Mouse (Mus musculus) heart, adult 2 months (tissue): Measurements from ENCODE around the gene Jak1. TPM values are rescaled to one million over a fixed set of nuclear protein-coding genes. Genes with fewer than 3 reads are reported as not detected.
A peak's percentile ranks its signal among the peaks of the same experiment; 100 is the strongest.

Experiments used
- DNase-seq, 2 experiments: peaks; one replicate each; pipeline ENCODE4 v3.0.0; 2021
- H3K27ac ChIP-seq: fragments of 200-600 bp; 2 replicates; pipeline ENCODE4 v1.8.1; 2022
- H3K27me3 ChIP-seq: fragments of 200-500 bp; 2 replicates; pipeline ENCODE4 v1.6.1; 2012; ENCODE audit warnings: mild to moderate bottlenecking, low read length, inconsistent platforms, mixed read lengths; ENCODE audit not compliant: control insufficient read depth, insufficient read depth
- H3K36me3 ChIP-seq: fragments of 200-500 bp; 2 replicates; pipeline ENCODE4 v1.6.1; 2012; ENCODE audit warnings: low read length, inconsistent platforms; ENCODE audit not compliant: control insufficient read depth, insufficient read depth
- H3K4me1 ChIP-seq: fragments of 200-500 bp; 2 replicates; pipeline ENCODE4 v1.6.1; 2011; ENCODE audit warnings: low read length; ENCODE audit not compliant: control insufficient read depth, insufficient read depth
- H3K4me3 ChIP-seq: fragments of 200-600 bp; 2 replicates; pipeline ENCODE4 v1.8.1; 2022
- H3K79me2 ChIP-seq: fragments of 200-500 bp; replicated peaks from 2 replicates; pipeline ENCODE4 v1.6.1; 2012; ENCODE audit warnings: mild to moderate bottlenecking, inconsistent platforms, low read length, moderate library complexity, mixed read lengths; ENCODE audit not compliant: control insufficient read depth, insufficient read depth
- H3K9ac ChIP-seq: fragments of 200-500 bp; 2 replicates; pipeline ENCODE4 v1.6.1; 2012; ENCODE audit warnings: low read depth, mild to moderate bottlenecking, control low read depth, inconsistent platforms, low read length, mixed read lengths
- CTCF ChIP-seq: fragments of 200-600 bp; IDR thresholded peaks from 2 replicates; pipeline ENCODE4 v1.8.1; 2022; ENCODE audit warnings: antibody characterized with exemption, mild to moderate bottlenecking, moderate library complexity
- EP300 ChIP-seq: fragments of 200-500 bp; IDR thresholded peaks from 2 replicates; pipeline ENCODE4 v1.6.1; 2011; ENCODE audit warnings: low read depth, low read length, control low read depth; ENCODE audit not compliant: insufficient read depth
- POLR2A ChIP-seq: fragments of 200-500 bp; IDR thresholded peaks from 2 replicates; pipeline ENCODE4 v1.6.1; 2011; ENCODE audit warnings: mild to moderate bottlenecking, low read depth, low read length, control low read depth; ENCODE audit not compliant: insufficient read depth
- WGBS: fragments of 180-500 bp; shearing (Covaris S2); methylation state at CpG from one replicate; pipeline ENCODE4 v1.1.7; 2018; 5-methylcytosine and 5-hydroxymethylcytosine counted together
- intact Hi-C: fragments of 180-260 bp; cut with DNase I; formaldehyde crosslinking; loops from one replicate; pipeline ENCODE4 v1.15.1; 2025
- polyA plus RNA-seq: library from polyadenylated mRNA; depleted of rRNA; stranded (reverse); fragments of >200 nt; gene quantifications from 2 replicates; pipeline ENCODE4 v1.2.3, GENCODE M21; 2012
- total RNA-seq, 2 experiments: library from RNA; stranded (reverse); gene quantifications; 2 replicates each; pipeline ENCODE4 v1.2.3; 2021

Jak1 gene
- total and polyA plus RNA-seq, 3 experiments, result 30.9 to 95.4 (median 86.7) TPM

DNA sequence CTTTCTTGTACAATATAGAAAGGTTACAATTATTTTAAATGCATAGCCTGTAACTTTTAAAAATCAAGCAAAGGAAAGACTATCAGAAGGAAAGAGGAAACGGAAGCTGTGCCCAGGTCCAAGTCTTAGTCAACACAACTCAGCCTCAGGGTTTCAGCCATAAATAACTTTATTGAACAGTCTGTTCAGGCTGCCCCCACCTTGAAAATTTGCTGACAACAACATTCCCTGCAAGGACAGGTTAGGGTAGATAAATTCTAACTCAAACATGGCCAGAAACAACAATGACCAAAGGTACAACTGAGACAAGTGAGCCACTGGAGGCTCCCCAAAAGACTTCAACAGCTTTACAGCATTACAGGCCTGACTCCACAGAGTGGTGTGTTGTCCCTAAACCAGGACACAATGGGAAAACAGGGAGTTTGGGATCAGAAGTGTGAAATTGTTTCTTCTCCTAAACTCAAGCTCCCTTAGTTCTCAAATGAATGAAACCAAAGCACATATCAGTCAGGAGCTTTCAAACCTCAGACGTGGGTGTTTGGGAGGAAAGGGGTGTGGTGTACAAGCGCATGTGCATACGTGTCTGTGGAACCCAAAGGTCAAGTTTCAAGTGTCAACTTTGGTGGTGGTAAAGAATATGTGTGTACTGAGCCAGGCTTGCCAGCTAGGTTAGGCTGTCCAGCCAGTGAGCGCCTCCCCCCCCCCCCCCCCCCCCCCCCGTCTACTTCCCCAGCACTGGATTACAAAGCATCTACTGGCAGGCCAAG lies 14.9 kb downstream of the Jak1 start:
- Histone ChIP-seq H3K36me3 (peaks cover 19% of the 10 kb centered on the region), H3K4me1 (peaks cover 28% of the 10 kb centered on the region), H3K9ac (no peak overlapping the region), H3K27me3 (no peaks in the 10 kb centered on the region), H3K4me3 (no peak overlapping the region), H3K79me2 (peaks cover 5% of the 10 kb centered on the region), H3K27ac (no peak overlapping the region)
- no peak for TF ChIP-seq POLR2A
- no peak for TF ChIP-seq EP300
- TF ChIP-seq CTCF, result no peak
- intact Hi-C loops, result loop anchor here (5.0 kb wide), 1 partner anchor 42 kb away; no protein-coding TSS in a partner anchor
- 24% methylated on average over 6 of the region's 6 CpGs for WGBS
- DNase-seq, result no peak

DNA sequence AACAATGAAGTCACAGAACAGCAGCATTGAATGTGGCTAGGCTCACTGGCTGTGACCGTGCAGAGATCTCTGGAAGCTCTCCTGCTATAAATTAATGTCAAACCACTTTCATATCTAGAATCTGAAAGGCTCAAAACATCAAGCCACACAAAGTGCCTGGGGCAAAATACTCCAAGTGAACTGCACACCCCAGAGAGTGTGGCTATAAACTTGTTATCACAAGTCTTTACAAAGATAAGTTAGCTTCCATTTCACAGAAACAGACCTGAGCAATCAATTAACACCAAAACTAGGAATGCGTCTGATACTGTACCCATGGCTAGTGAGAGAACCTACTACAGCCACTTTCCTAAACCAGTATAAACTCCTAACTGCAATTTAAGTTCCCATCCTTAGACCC lies 17.7 kb downstream of the Jak1 start:
- Histone ChIP-seq H3K36me3 (peaks cover 24% of the 10 kb centered on the region), H3K4me1 (peaks cover 16% of the 10 kb centered on the region), H3K4me3 (no peak overlapping the region), H3K79me2 (peaks cover 7% of the 10 kb centered on the region), H3K27me3 (no peaks in the 10 kb centered on the region), H3K27ac (no peak overlapping the region), H3K9ac (no peak overlapping the region)
- TF ChIP-seq EP300, result no peak
- TF ChIP-seq CTCF, result no peak
- TF ChIP-seq POLR2A, result no peak
- DNase-seq, result no peak
- intact Hi-C loops, result no loop called here
- WGBS, result 37% methylated on average over 2 of the region's 2 CpGs

DNA sequence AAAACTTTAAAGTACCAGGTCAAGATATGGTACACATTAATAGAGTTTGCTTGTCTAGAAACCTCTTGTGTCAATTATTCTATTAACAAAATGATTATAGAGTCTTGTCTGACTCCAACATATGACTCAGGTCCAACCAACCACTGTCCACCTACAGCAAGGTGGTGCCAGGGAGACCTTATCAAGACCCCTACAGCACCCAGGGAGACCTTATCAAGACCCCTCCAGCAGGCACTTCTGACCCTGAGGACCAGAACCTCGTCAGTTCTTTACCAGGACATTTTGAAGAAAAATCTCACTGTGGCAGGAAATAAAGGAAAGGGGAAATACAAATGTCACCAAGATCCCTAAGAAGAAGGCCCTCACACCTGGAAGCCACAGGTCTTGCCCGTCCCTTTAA lies 18.5 kb downstream of the Jak1 start:
- Histone ChIP-seq H3K9ac (no peak overlapping the region), H3K36me3 (peaks cover 27% of the 10 kb centered on the region), H3K27me3 (no peaks in the 10 kb centered on the region), H3K4me3 (no peak overlapping the region), H3K4me1 (peaks cover 16% of the 10 kb centered on the region), H3K27ac (no peak overlapping the region), H3K79me2 (peaks cover 10% of the 10 kb centered on the region)
- intact Hi-C loops, result no loop called here
- WGBS, result 78% methylated on average over 2 of the region's 2 CpGs
- no peak for DNase-seq
- TF ChIP-seq POLR2A (no peak), CTCF (no peak), EP300 (no peak)

DNA sequence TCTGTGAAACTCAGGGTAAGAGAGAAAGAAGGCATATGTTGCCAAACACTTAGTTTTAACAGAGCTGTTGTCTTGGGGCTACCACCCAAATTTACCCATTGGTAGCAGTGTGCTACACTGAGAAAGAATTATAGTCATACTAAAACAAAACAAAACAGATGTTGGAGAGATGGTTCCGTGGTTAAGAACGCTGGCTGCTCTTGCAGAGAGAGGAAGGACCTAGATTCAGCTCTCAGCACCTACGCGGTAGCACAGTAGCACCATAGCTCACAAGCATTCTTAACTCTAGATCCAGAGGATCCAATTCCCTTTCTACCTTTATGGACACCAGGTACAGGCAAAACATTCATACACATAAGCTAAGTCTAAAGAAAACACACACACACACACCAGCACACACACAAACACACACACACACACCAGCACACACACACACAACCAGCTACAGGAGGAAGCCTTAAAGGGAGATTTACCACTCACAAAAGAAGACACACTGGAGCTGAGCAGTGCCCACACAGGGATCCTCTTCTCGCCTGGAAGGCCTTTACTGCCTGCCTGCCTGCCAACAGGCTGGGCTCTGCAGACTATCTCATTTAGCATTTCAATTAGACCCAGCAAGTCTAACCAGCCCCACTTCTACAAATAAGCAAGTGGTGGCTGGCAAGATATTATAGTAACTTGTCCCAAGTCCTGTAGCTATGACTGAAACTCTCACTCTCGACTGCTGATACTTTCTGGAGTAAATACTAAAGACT lies 20.6 kb downstream of the Jak1 start:
- TF ChIP-seq EP300, result no peak
- TF ChIP-seq CTCF, result no peak
- TF ChIP-seq POLR2A, result no peak
- DNase-seq, result no peak
- intact Hi-C loops, result no loop called here
- no peak overlapping the region for H3K9ac ChIP-seq
- peaks cover 19% of the 10 kb centered on the region for H3K79me2 ChIP-seq
- H3K27ac ChIP-seq, result 0 out of 2 replicates have a peak overlapping the region, but pooled peaks have one; percentile 15
- H3K36me3 ChIP-seq, result peaks cover 24% of the 10 kb centered on the region
- no peak overlapping the region for H3K4me3 ChIP-seq
- H3K4me1 ChIP-seq, result peaks cover 16% of the 10 kb centered on the region
- no peaks in the 10 kb centered on the region for H3K27me3 ChIP-seq
- 60% methylated on average over 6 of the region's 6 CpGs for whole genome bisulfite sequencing

DNA sequence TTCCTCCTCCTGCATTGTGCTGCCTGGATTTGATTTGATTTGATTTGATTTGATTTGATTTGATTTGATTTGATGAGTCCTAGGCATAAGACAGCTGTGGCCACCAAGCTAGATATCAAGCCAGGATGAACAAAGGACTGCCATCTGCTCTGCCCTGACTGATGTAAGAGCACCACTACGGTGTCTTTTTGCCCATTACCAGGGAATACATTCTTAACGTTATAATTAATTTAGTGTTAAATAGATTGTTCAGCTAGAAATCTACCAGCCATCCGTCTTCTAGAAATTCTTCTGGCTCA lies 24.3 kb downstream of the Jak1 start:
- Histone ChIP-seq H3K4me1 (peaks cover 23% of the 10 kb centered on the region), H3K9ac (no peak overlapping the region), H3K79me2 (peaks cover 23% of the 10 kb centered on the region), H3K27ac (no peak overlapping the region), H3K36me3 (peaks cover 20% of the 10 kb centered on the region), H3K4me3 (no peak overlapping the region), H3K27me3 (no peaks in the 10 kb centered on the region)
- intact Hi-C loops, result no loop called here
- DNase-seq, result no peak
- TF ChIP-seq CTCF, result no peak
- no peak for TF ChIP-seq EP300
- no peak for TF ChIP-seq POLR2A
- 89% methylated on average over 3 of the region's 3 CpGs for WGBS

DNA sequence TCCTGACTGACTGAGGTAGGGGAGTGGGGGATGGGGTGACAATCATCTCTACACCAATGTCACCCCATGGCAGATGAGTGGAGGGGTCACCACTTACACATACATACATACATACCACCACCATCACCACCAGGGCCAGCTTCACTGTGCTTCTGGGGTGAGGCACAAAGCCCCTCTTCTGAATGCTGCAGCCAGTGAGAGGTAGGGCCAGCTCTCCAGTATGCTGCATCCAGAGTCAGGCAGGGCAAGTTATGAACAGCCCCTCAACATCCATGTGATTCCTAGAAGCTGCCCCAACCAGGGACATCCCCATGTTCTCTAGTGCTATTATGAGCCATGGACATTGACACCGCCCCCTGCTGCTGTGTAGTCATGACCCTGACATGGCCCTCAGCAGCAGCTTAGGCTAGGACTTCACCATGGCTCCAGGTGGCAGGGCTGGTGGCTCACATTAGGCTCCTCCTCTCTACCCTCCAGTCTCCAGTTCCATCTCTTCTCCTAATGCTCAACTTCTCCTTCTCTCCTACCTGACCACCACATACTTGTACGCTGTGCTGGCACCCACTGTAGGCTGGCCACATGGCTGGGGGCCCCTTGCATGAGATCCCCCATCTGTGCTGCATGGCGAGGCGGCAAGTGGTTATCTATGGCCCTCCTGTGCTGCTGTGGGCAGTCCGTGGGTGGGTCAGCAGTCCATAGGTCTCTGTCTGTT lies 24.8 kb downstream of the Jak1 start:
- 92% methylated on average over 5 of the region's 5 CpGs for WGBS
- H3K79me2 ChIP-seq, result peaks cover 20% of the 10 kb centered on the region
- no peak overlapping the region for H3K27ac ChIP-seq
- peaks cover 15% of the 10 kb centered on the region for H3K36me3 ChIP-seq
- no peak overlapping the region for H3K4me3 ChIP-seq
- no peak for DNase-seq
- no peaks in the 10 kb centered on the region for H3K27me3 ChIP-seq
- intact Hi-C loops, result no loop called here
- TF ChIP-seq CTCF (no peak), EP300 (no peak), POLR2A (no peak)
- H3K9ac ChIP-seq, result no peak overlapping the region
- peaks cover 19% of the 10 kb centered on the region for H3K4me1 ChIP-seq
